Mouse (Mus musculus): ENCODE results near the gene Nop9.
A peak's percentile ranks its signal among the peaks of the same experiment; 100 is the strongest.

The Nop9 gene

GRCm38 (mm10) chr14:55777806-55778205 is 32.3 kb downstream of the Nop9 start:
- DNase-seq = no peak

- DNase-seq = no peak
Measured at GRCm38 (mm10) chr14:55778686-55779085, 33.2 kb downstream of the Nop9 start.

GRCm38 (mm10) chr14:55779656-55780055 is 34.2 kb downstream of the Nop9 start:
- DNase-seq = no peak

GRCm38 (mm10) chr14:55780736-55781135 is 35.2 kb downstream of the Nop9 start:
- no peak for DNase-seq

- DNase-seq = peak; percentile 60
Measured at GRCm38 (mm10) chr14:55781310-55781709, 35.8 kb downstream of the Nop9 start.

GRCm38 (mm10) chr14:55782361-55782960 is 37.0 kb downstream of the Nop9 start:
- DNase-seq = no peak

- DNase-seq = no peak
Measured at GRCm38 (mm10) chr14:55783171-55783957, 37.9 kb downstream of the Nop9 start.

GRCm38 (mm10) chr14:55783958-55784235 is 38.4 kb downstream of the Nop9 start, which contains the start of gene Adcy4:
Adcy4 (minus strand) TSS chr14:55784095.
- DNase-seq = no peak

GRCm38 (mm10) chr14:55785195-55785594 is 39.7 kb downstream of the Nop9 start:
- no peak for DNase-seq

GRCm38 (mm10) chr14:55787731-55788130 is 42.2 kb downstream of the Nop9 start:
- no peak for DNase-seq

GRCm38 (mm10) chr14:55788256-55789050 is 43.0 kb downstream of the Nop9 start, which contains the start of gene Ripk3:
Ripk3 (minus strand) TSS chr14:55788865.
- peak; percentile 74 for DNase-seq

- DNase-seq = no peak
Measured at GRCm38 (mm10) chr14:55793461-55793860, 48.0 kb downstream of the Nop9 start.

GRCm38 (mm10) chr14:55793946-55794345 is 48.5 kb downstream of the Nop9 start:
- no peak for DNase-seq

GRCm38 (mm10) chr14:55795380-55796163 is 50.1 kb downstream of the Nop9 start:
- DNase-seq = peak; percentile 23

All from liver (tissue).